ENCODE assay signal across 13 mouse cellular contexts in genomic region chr16:33938311-33939132, GRCm38 (mm10). TPM values are rescaled to one million over a fixed set of nuclear protein-coding genes. Genes with fewer than 3 reads are reported as not detected.
DNase-seq lines count a peak whose midpoint lies in the region; ATAC-seq and TF ChIP-seq lines count a peak whose summit lies in the region.
"Had no signal": no experiment of that assay in that cellular context is flagged by ENCODE, and none has a peak within 500 bp of the region (broad histone marks: within the 10 kb centered on the region; RNA-seq: fewer than 3 reads in every experiment).

No protein-coding gene starts in this region.

- no peak overlapping the region for H3K9ac ChIP-seq in neural tube, embryonic 15.5 days (replicated peaks)
- no peak overlapping the region for H3K9ac ChIP-seq in embryonic facial prominence, embryonic 14.5 days (ENCODE audit: low read depth, low read length)
- no peak overlapping the region for H3K9ac ChIP-seq in limb, embryonic 14.5 days (ENCODE audit: low read depth, low read length, severe bottlenecking)
- H3K9ac ChIP-seq: hindbrain, embryonic 15.5 days; liver, embryonic 12.5 days had no signal

- intact Hi-C loops in heart, postnatal 25 days (cut with DNase I), result no loop called here

- H3K27ac ChIP-seq in heart, embryonic 10.5 days, result peak overlapping the region; percentile 85
- 0 out of 2 replicates have a peak overlapping the region, but pooled peaks have one; percentile 13 for H3K27ac ChIP-seq in neural tube, embryonic 15.5 days (replicated peaks)
- H3K27ac ChIP-seq in embryonic facial prominence, embryonic 14.5 days (replicated peaks; ENCODE audit: low read depth, low read length), result 0 out of 2 replicates have a peak overlapping the region, but pooled peaks have one; percentile 11
- H3K27ac ChIP-seq in limb, embryonic 14.5 days (replicated peaks; ENCODE audit: low read depth, low read length), result 0 out of 2 replicates have a peak overlapping the region, but pooled peaks have one; percentile 5
- H3K27ac ChIP-seq: hindbrain, embryonic 15.5 days; kidney, postnatal 0 days; left cerebral cortex, adult 2 months; liver, embryonic 12.5 days had no signal

- no peaks in the 10 kb centered on the region for H3K27me3 ChIP-seq in heart, embryonic 10.5 days (ENCODE audit: insufficient read depth, poor library complexity, severe bottlenecking)
- no peaks in the 10 kb centered on the region for H3K27me3 ChIP-seq in neural tube, embryonic 15.5 days (replicated peaks)
- H3K27me3 ChIP-seq in embryonic facial prominence, embryonic 14.5 days (replicated peaks; ENCODE audit: control insufficient read depth, insufficient read depth, low read length), result no peaks in the 10 kb centered on the region
- H3K27me3 ChIP-seq in limb, embryonic 14.5 days (ENCODE audit: control insufficient read depth, insufficient read depth, low read length), result no peaks in the 10 kb centered on the region
- H3K27me3 ChIP-seq: hindbrain, embryonic 15.5 days had no signal

- no peaks in the 10 kb centered on the region for H3K9me3 ChIP-seq in heart, embryonic 10.5 days
- no peaks in the 10 kb centered on the region for H3K9me3 ChIP-seq in neural tube, embryonic 15.5 days (replicated peaks)
- H3K9me3 ChIP-seq in embryonic facial prominence, embryonic 14.5 days (ENCODE audit: control insufficient read depth, low read length), result no peaks in the 10 kb centered on the region
- no peaks in the 10 kb centered on the region for H3K9me3 ChIP-seq in limb, embryonic 14.5 days (ENCODE audit: control insufficient read depth, low read length)
- H3K9me3 ChIP-seq: hindbrain, embryonic 15.5 days; liver, embryonic 12.5 days had no signal

- H3K4me1 ChIP-seq in heart, embryonic 10.5 days, result peaks cover 72% of the 10 kb centered on the region
- peaks cover 56% of the 10 kb centered on the region for H3K4me1 ChIP-seq in neural tube, embryonic 15.5 days
- H3K4me1 ChIP-seq in embryonic facial prominence, embryonic 14.5 days (ENCODE audit: control insufficient read depth, insufficient read depth, low read length), result peaks cover 53% of the 10 kb centered on the region
- H3K4me1 ChIP-seq in limb, embryonic 14.5 days (ENCODE audit: control insufficient read depth, insufficient read depth, low read length), result peaks cover 46% of the 10 kb centered on the region

- no peak overlapping the region for H3K4me2 ChIP-seq in neural tube, embryonic 15.5 days
- no peak overlapping the region for H3K4me2 ChIP-seq in embryonic facial prominence, embryonic 14.5 days (ENCODE audit: low read depth, low read length)
- H3K4me2 ChIP-seq in limb, embryonic 14.5 days (replicated peaks; ENCODE audit: low read depth, low read length, severe bottlenecking), result no peak overlapping the region
- H3K4me2 ChIP-seq: hindbrain, embryonic 15.5 days; liver, embryonic 12.5 days had no signal

- H3K4me3 ChIP-seq in heart, embryonic 10.5 days, result no peak overlapping the region
- H3K4me3 ChIP-seq in neural tube, embryonic 15.5 days (replicated peaks), result no peak overlapping the region
- no peak overlapping the region for H3K4me3 ChIP-seq in embryonic facial prominence, embryonic 14.5 days (ENCODE audit: low read depth, low read length)
- H3K4me3 ChIP-seq in limb, embryonic 14.5 days (replicated peaks; ENCODE audit: low read length), result no peak overlapping the region
- H3K4me3 ChIP-seq: hindbrain, embryonic 15.5 days; left cerebral cortex, adult 2 months; liver, embryonic 12.5 days had no signal

- 0 out of 2 replicates have a peak, but pooled peaks cover 2% of the 10 kb centered on the region for H3K36me3 ChIP-seq in heart, embryonic 10.5 days
- no peaks in the 10 kb centered on the region for H3K36me3 ChIP-seq in neural tube, embryonic 15.5 days
- 0 out of 2 replicates have a peak, but pooled peaks cover 3% of the 10 kb centered on the region for H3K36me3 ChIP-seq in embryonic facial prominence, embryonic 14.5 days (ENCODE audit: control insufficient read depth, insufficient read depth, low read length)
- H3K36me3 ChIP-seq in limb, embryonic 14.5 days (ENCODE audit: control insufficient read depth, insufficient read depth, low read length), result 0 out of 2 replicates have a peak, but pooled peaks cover 4% of the 10 kb centered on the region
- H3K36me3 ChIP-seq: hindbrain, embryonic 15.5 days; liver, embryonic 12.5 days had no signal

- WGBS in heart, embryonic 10.5 days, result 63% methylated on average over 12 of the region's 12 CpGs
- 68% methylated on average over 12 of the region's 12 CpGs for WGBS in neural tube, embryonic 15.5 days
- WGBS in embryonic facial prominence, embryonic 14.5 days, result 50% methylated on average over 12 of the region's 12 CpGs
- 65% methylated on average over 12 of the region's 12 CpGs for WGBS in limb, embryonic 14.5 days

- no peak for TF ChIP-seq POLR2A in limb, embryonic 14.5 days (IDR thresholded peaks at IDR 0.05; ENCODE audit: borderline replicate concordance, extremely low read depth, insufficient read depth, insufficient read length)

- no peak for DNase-seq in heart, embryonic 10.5 days (ENCODE audit: low spot score)
- DNase-seq in heart, postnatal 25 days (ENCODE audit: low spot score), result no peak
- DNase-seq in neural tube, embryonic 10.5 days (ENCODE audit: extremely low spot score, low spot score), result no peak
- no peak for DNase-seq in embryonic facial prominence, embryonic 14.5 days (ENCODE audit: low spot score)
- no peak for DNase-seq in limb, embryonic 14.5 days (ENCODE audit: low spot score)
- DNase-seq in adipocyte (ENCODE audit: low spot score), result no peak
- no peak for DNase-seq in adrenal gland, postnatal 36 days

- no peak for ATAC-seq in neural tube, embryonic 15.5 days (ENCODE audit: low FRiP score)
- ATAC-seq in embryonic facial prominence, embryonic 14.5 days (ENCODE audit: low read depth), result no peak
- no peak for ATAC-seq in limb, embryonic 14.5 days (ENCODE audit: low FRiP score, low read depth)
- ATAC-seq: forebrain, embryonic 14.5 days; liver, embryonic 12.5 days had no signal

RNA-seq across cellular contexts. Expression of gene Umps, which starts 28.3 kb away (rescaled TPM):
- polyA plus RNA-seq in heart, embryonic 10.5 days (2016; fragmentation: Nextera tagmentation; extraction: Ambion mirVana), result 52.2 and 76.3 TPM in 2 replicates
- total RNA-seq in heart, postnatal 25 days (2021), result 1 to 10 TPM; 9.0 to 9.2 TPM
- 22.8 and 32.5 TPM in 2 replicates for polyA plus RNA-seq in neural tube, embryonic 15.5 days (2015; fragmentation: Nextera tagmentation; extraction: Ambion mirVana)
- 45.7 and 51.2 TPM in 2 replicates for polyA plus RNA-seq in embryonic facial prominence, embryonic 14.5 days (2014; fragmentation: Nextera tagmentation; extraction: Ambion mirVana)
- 25.8 and 31.7 TPM in 2 replicates for polyA plus RNA-seq in limb, embryonic 14.5 days (2012; rRNA removed)
- polyA plus RNA-seq in limb, embryonic 14.5 days (2014; fragmentation: Nextera tagmentation; extraction: Ambion mirVana), result 50.6 and 52.6 TPM in 2 replicates
- total RNA-seq in adrenal gland, postnatal 36 days (2021), result 10 to 100 TPM; 42.3 to 50.8 TPM

Comparison
In these comparisons a context has a peak if more than half of its experiments do, and no peak if none do; other contexts are left out.
1. H3K27ac ChIP-seq: peak in every context shown above with its lines; median percentile 85 in heart, embryonic 10.5 days; 13 in neural tube, embryonic 15.5 days; 11 in embryonic facial prominence, embryonic 14.5 days; 5 in limb, embryonic 14.5 days.